Mouse (Mus musculus): ENCODE measurements at regions not wholly inside any gene's neighbourhood (a gene's known extent, or its start where the extent isn't known, plus 50 kb on each side); places are given as distances from the start of the nearest gene placed in this dataset.

DNA sequence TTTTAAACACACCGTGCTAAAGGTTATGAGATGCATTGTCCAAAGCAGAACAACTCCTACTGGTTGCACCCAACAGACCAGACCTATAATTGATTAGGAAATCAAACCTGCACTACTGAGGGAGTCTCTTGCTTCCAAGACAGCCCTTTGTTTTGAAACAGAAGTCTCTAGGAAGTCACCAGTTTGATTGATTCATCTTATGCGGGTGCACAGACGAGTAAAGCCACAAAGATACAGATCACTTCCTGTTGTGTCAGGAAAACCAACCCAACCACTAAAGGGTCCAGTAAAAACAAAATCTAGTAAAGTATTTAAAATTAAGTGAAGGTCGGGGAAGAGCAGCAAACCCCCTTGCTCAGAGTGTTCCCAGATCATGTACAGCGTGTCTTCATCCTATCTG lies 58.3 kb upstream of the N6amt1 start:
- no peak for DNase-seq

- DNase-seq: no peak
Observed at GRCm38 (mm10) chr16:87292826-87293225, 61.2 kb upstream of the N6amt1 start.

GRCm38 (mm10) chr16:87291716-87292115 lies 62.3 kb upstream of the N6amt1 start:
- DNase-seq: no peak

DNA sequence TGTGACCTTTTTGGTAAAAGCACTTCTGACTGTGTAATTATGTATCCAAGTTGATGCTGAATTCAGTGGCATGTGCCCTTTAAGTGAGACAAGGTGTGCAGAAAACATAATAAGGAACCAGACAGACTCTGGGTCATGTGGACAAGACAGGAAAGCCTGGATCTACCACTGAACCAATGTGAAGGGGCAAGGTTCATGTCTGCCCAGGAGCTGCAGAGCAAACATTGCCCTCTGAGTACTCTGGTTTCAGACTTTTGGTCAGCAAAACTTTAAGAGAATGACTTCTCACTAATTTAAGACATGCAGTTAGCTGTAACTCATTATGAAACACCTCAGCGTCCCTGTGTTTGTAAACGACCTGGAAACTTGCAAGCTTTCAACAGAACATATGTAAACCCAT lies 68.3 kb upstream of the N6amt1 start:
- DNase-seq: no peak

- no peak for DNase-seq
Observed at GRCm38 (mm10) chr16:87284835-87285510, 69.0 kb upstream of the N6amt1 start.

- no peak for DNase-seq
Observed at GRCm38 (mm10) chr16:87278518-87278917, 75.5 kb upstream of the N6amt1 start.

- DNase-seq: no peak
Observed at GRCm38 (mm10) chr16:87272363-87272762, 81.6 kb upstream of the N6amt1 start.

DNA sequence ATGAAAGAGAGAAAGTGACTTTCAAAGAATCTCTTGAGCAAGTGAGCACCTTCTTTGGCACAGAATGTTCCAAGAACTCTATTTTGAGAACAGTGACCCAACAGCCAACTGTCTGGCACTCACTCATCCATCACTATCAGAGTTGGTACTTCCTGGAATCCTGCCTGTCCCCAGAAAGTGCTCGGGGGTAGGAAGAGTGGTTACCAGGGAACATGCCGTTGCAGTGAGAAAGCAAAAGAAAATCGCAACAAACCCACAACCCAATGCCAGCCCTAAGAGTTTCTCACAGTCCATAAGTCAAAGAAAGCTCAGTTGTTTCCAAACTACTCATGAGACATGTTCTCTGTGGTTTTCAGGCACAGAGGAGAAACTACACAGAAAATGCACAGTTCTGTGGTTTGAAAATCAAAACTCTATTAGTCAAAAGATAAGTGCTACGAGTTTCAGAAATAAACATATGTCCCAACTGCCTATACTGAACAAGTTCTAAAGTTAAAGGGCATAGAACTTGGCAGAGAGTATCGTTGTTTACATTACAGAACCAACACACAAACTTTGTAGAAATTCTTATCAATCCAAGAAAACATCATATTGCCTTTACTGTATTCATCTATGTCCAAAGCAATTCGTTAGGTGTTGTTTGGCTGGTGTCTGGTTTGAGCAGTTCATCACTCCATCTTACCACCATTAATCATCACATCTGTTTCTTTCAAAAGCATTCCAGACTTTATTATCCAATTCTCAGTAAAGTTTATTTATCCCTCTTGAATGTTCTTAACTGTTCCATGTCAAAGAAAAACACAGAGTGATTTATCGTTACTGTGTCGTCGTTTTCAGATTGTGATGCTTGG lies 85.8 kb upstream of the N6amt1 start:
- no peak for DNase-seq

GRCm38 (mm10) chr16:87267517-87267916 lies 86.5 kb upstream of the N6amt1 start:
- DNase-seq: no peak

- peak; percentile 86 to 90 for DNase-seq
Observed at GRCm38 (mm10) chr16:87263571-87263970, 90.4 kb upstream of the N6amt1 start.

- peak; percentile 40 to 60 for DNase-seq
Observed at GRCm38 (mm10) chr16:87263041-87263440, 90.9 kb upstream of the N6amt1 start.

DNA sequence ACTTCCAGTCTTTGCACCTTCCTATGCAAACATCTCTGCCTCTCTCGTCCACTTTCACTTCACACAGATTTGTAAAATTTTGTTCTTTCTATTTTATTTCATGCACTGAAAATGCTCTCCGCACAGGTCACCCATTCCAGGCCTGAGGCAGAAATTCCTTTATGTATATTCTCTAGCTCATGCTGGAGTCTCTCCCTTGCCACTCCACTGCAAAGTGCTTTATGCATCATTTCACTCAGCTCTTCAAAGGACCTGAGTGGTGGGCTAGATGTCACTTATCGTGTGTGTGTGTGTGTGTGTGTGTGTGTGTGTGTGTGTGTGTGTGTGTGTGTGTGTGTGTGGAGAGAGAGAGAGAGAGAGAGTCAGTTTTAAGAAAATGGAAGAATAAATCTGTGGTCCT lies 91.5 kb upstream of the N6amt1 start:
- DNase-seq: peak in 1 of 2 experiments; percentile 30

- peak; percentile 60 to 79 for DNase-seq
Observed at GRCm38 (mm10) chr16:87261527-87261926, 92.5 kb upstream of the N6amt1 start.

- no peak for DNase-seq
Observed at GRCm38 (mm10) chr16:87254736-87255135, 99.2 kb upstream of the N6amt1 start.

- DNase-seq: no peak
Observed at GRCm38 (mm10) chr16:87250531-87250930, 103.5 kb upstream of the N6amt1 start.

DNA sequence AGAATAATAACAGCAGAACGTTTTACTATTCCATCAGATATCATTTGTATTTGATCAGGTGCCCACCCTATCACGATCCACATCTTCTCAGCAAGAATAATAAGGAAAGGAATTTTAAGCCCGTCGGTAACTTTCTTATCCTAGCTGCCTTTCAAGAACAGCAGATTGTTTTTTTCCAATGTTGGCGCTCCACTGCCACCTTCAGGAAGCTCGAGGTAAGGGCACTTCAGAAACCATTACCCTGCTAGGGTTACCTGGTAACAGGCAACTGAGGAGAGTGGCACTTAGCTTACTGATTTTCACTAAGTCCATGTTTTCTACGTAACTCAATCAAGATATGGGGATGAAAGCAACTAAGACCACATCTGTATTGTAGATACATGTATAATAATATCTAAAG lies 104.1 kb upstream of the N6amt1 start:
- DNase-seq: peak; percentile 59 to 60

- DNase-seq: peak; percentile 66 to 75
Observed at GRCm38 (mm10) chr16:87248501-87249030, 105.4 kb upstream of the N6amt1 start.

GRCm38 (mm10) chr16:87245933-87246791 lies 107.8 kb upstream of the N6amt1 start:
- DNase-seq: peak; percentile 69 to 72

DNA sequence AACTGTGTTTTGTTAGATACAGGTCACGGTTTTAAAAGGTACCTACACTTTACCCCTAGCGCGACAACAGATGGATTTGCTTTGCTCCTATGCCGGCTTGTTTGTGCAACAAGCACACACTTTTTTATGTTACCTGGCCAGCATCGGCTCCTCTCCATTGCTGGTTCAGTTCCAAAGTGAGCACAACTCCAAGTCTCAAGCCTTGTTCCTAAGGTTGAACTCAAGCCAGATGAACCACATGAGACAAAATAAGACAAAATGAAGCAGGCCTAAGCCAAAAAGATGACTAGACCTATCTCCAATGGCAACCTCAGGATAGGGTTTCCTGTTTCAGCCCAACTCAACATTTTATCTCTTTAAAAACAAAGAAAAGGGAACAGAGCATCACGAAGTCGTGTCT lies 108.5 kb upstream of the N6amt1 start:
- DNase-seq: peak in 1 of 2 experiments; percentile 72

- DNase-seq: no peak
Observed at GRCm38 (mm10) chr16:87242027-87242426, 112.0 kb upstream of the N6amt1 start.

- DNase-seq: no peak
Observed at GRCm38 (mm10) chr16:87239105-87239504, 114.9 kb upstream of the N6amt1 start.

DNA sequence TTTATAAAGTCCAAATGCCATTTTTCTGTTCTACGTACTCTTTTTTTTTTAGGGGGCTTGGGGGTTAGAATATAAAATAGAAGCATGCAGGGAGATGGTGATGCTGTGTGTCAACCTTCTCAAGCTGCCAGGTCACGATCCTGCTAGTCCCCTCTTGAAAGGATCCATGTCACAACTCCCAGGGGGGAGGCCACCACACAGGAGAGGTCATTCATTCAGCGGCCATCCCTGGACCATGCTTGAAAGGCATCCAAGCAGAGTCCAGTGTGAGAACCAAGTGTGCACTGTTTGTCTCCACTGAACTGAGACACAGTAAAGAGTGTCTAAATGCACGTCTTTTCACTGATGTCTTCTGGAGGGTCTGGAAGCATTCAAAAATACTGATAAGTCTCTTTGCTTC lies 119.8 kb upstream of the N6amt1 start:
- no peak for DNase-seq

- DNase-seq: no peak
Observed at GRCm38 (mm10) chr16:87225595-87225994, 128.4 kb upstream of the N6amt1 start.

Measured in cerebellum, postnatal 14 days (tissue).